Mouse (Mus musculus) brain, adult 2 months (tissue): ENCODE measurements around the gene Ppp1r37.
"Not testable (repeated sequence)": the region's sequence is repeated elsewhere in the genome, so short reads cannot be mapped to it uniquely, and the experiment has no call there.

Source experiments
- DNase-seq: peaks from one replicate; pipeline ENCODE4 v3.0.0; 2011; ENCODE audit warnings: low read depth, low spot score

The Ppp1r37 gene

DNA sequence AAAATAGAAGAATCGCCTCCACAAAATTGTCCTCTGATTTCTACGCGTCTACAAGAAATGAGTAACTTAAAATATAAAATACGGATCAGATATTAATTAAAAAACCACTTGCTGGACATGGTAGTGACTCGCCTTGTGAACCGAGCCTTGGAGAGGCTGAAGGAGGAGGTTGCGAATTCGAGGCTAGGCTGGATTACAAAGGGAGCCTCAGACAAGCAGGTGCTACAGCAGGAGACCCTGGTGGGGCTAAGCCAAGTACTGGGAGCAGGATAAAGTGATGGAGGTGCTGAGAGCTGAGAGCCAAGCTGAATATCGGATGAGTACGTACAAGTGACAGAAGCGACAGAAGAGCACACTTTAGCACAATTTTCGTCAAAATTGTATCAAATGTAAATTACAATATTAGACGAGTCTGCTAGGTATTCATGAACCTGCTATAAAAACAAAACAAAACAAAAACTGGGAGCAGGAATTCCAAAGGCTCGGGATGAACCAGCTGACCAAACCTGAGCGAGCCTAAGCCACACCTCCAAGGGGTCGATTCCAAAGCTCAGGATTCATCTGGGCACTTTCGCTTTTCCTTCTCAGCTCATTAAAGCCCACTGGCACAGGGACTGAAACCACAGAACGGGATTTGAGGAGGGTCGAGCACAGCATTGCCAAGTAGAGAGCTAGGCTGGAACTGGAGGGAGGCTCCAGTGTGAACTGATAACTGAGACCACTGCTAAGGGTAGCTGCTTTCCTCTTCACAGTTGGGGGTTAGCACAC lies at the start of gene Ppp1r37:
Gene Ppp1r37 (minus strand): TSS at position 434 of the 768 bp plus-strand sequence.
- peak; percentile 46 for DNase-seq

DNA sequence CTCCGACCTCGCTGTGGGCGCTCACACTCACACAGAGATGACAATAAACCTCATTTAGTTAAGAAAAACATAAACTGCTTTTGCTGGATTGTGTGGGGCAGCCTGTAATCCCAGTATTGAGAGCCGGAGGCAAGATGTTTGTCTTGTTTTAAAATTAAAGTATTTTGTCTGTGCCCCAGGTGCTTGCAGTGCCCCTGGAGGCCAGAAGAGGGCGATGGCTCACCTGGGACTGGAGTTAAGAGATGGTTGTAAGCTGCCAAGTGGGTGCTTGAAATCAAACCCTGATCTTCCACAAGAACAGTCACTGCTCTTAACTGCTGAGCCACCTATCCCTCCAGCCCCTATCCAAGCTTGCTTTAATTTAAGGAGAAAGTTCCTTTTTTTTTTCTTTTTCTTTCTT lies 48.1 kb upstream of the Ppp1r37 start:
- DNase-seq, result no peak

DNA sequence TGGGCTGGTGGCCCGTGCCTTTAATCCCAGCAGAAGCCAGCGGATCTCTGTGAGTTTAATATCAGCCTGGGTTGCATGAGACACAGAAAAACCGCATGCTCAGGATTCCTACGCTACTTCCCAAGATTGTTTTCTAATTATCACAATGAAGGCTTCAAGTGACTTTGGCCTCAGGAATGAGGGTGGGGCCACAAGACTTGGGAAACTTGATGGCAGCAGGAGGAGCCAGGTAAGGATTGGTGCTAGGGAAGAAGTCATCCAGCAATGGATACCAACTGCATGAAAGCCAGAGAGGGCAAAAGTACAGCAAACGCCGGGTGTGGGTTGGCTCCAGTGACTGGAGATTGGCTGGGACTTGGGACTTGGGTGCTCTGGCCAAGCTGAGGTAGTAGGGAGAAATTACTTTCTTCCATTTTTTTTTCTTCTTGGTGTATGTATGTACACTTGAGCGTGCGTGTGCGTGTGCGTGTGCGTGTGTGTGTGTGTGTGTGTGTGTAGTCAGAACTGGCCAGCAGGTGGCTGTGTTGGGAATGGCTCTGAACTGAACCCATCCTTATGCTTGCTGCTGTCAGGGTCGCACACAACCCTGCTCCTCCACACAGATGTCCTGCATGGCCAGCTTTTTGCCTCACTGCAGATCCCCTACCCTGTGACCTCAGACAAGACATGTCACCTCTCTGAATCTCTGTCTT lies 46.9 kb upstream of the Ppp1r37 start:
- no peak for DNase-seq

DNA sequence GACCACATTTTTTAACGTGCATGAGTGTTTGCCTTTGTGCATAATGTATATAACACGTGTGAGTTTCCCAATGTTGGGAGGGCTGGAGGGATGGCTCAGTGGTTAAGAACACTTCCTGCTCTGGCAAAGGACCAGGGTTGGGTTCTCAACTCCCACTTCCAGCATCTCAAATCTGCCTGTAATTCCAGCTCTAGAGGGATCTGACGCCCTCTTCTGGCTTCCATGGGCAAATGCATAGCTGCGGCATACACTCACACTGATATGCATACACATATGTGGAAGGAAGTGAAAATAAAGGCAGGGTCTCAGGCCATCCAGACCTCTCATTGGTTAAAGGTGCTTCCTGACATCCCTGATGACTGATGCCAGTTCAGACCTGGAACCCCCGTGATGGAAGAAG lies 44.4 kb upstream of the Ppp1r37 start:
- no peak for DNase-seq

DNA sequence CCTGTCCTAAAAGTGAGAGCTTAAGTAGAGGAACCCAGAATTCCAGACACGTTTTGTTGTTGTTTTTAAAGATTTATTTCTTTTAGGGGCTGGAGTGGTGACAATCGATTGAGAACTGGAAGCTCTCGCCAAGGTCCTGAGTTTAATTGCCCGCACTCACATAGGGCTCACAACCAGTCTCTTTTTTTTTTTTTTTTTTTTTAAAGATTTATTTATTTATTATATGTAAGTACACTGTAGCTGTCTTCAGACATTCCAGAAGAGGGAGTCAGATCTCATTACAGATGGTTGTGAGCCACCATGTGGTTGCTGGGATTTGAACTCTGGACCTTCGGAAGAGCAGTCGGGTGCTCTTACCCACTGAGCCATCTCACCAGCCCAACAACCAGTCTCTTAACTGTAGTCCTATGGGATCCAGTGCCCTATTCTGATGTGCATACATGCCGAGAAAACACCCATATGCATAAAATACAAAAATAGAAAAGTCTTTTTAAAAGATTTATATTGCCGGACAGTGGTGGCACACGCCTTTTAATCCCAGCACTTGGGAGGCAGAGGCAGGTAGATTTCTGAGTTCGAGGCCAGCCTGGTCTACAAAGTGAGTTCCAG lies 41.8 kb upstream of the Ppp1r37 start:
- not testable (repeated sequence) for DNase-seq

DNA sequence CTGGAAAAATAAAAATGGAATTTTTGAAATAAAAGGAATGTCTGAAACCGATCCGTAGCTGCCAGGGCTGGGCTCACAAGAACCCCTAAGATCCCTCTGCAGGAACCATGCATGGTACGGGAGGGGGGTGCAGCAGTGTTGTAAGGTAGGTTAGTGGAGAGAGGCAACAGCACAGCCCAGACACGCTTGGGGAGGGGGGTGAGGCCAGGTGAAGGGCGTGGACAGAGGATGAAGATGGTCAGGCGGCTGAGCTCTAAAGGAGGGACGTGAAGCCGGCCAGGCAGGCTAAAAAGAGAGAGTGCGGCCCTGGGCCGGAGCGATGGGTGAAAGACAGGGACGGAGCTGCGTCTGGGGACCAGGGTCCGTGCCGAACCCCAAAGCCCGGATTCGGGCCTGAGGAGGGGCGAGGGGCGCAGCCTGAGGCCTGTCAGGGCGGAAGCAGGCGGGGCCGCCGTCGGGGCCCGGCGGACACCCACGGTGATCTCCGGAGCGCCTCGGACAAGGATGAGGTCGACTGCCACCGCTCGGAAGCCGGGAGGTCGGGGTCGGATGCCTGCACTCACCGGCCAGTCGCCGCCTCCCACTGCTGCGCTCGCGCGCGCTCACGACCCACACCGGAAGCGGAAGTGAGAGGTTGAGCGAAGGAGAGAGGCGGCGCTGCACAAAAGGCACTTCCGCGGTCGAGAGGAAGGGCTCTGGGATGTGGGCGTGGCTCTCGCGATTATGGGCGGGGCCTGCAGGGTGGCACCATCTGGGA lies 41.2 kb upstream of the Ppp1r37 start, which contains the start of gene Clasrp:
Gene Clasrp (minus strand): TSS at position 638 of the 757 bp plus-strand sequence.
- DNase-seq, result peak; percentile 97

DNA sequence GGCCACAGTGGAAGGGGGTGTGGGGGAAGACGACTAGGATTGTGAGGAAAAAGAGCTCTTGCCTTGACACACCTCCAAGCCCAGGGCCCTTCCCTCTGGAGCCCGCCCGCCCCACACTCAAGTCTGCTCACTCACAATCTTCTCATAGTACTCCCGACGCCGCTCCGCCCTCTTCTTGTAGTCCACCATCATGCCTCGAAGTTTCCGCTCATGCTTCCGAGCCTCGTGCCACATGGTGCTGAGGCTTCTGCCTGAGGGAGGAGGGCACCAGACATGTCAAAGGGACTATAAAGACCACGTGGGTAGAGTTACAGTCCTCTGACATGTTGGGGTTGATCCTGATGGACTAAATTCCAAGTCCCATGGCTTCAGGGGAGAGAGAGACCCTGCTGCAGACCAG lies 40.2 kb upstream of the Ppp1r37 start:
- DNase-seq, result no peak

DNA sequence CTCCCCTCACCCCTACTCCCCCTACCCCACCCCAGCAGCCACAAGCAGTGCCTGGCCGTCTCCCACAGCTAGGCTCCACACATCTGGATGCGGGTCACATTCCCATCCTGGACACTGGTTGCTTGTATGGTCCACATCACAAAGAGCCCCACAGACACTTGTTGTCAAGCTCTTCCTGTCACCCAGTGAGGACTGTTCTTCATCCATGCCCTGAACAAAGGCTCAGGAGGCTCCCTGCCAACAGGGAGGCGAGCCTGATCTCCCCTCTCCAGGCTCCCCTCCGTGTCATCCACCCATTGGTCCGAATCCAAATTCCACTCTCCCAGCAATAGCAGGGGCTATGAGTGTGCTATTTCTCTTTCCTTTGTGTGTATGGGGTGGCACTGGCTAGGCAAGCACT lies 37.7 kb upstream of the Ppp1r37 start:
- peak; percentile 96 for DNase-seq

DNA sequence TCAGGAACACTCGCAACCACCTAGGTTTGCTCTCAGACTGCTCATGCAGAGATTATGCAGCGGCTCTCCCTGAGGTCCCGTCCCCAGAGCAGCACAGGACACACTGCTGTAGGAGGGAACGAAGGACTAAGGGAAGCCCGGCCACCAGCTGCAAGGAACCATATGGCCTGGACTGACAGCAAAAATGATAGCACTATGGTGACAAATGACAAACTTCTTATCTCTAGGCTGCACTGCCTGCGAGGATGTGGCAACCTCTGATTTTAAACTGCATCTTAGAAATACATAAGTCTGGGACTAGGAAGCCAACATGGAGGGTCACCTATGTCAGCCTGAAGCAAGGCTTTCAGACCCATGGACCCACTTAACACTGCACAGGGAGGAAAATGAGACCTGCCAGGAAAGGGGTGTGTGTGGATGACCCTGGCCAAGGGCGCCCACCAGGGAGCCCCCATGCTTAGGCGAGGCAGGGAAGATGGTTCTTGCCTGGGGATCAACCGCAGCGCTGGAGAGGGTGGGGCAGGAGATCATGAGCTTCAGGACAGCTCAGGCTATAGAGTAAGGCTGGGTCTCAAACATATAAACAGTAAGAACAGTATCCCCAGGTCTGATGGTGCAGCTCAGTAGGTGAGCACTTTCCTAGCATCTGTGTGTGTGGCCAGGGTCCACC lies 30.3 kb upstream of the Ppp1r37 start:
- no peak for DNase-seq

DNA sequence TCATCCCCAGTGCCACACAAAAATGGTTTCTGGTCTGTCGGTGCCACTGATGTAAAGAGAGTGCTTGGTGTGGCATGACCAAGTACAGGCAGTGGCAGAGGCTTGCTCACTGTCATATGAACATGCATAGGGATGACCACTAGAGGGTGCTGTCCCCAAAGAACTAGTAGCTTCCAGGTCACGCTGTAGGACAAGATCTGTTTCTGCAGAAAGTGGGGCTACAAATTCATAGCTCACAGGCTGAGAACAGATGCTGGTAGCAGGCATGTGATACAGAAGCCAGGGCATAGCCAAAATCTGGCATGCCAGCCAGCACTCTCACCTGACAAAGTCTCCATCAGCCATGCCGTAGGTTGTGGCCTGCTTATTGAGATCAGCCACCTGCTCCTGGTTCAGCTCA lies 27.0 kb upstream of the Ppp1r37 start:
- DNase-seq, result peak; percentile 97

DNA sequence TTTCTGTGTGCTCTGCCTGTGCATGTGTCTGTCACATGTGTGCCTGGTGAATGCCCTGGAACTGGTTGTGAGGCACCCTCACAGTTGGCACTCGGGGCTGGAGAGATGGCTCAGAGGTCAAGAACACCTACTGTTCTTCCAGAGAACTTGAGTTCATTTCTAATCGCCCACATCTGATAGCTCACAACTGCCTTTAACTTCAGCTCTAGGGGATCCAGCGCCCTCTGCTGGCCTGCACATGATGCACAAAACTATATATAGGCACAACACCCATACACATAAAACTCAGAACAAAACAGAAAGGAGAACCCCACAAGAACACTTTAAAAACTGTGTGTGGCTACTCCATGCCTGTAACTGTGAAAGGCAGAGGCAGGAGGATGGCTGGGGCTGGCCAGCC lies 26.3 kb upstream of the Ppp1r37 start:
- peak; percentile 69 for DNase-seq

DNA sequence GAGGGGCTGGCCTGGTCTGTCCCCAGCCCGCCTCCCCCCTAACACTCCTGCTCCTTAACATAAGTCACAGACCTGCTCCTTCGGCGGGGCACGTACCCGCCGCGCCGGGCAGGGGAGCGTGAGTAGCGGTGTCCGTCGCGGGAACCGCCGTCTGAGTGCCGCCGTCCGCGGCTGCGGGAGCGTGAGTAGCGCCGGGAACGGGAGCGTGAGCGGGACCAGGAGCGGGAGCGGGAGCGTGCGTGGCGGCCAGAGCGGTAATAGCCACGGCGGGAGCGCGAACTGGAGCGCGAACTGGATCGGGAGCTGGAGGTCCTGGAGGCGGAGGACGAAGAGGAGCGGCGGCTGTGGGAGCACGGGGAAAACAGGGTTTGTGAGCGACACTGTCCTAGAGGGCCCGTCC lies 23.4 kb upstream of the Ppp1r37 start:
- no peak for DNase-seq

DNA sequence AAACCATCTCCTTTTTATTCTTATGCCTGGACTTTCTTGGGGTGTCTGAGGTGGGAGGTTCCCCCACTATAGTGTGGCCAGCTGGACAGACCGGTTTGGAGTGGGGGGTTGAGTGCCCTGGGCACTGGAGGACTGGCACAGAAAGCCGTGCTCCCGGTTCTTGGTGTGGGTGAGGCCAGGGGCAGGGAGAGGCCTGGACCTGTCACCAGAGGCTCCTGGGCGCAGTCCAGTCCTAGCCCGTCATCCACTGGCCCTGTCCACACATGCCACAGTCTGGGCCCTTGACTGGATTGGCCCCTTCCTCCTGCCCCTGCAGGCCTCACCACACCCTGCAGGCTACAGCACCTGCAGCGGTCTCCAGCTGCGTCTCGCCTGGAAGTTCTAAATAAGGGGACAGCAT lies 17.8 kb upstream of the Ppp1r37 start:
- no peak for DNase-seq

DNA sequence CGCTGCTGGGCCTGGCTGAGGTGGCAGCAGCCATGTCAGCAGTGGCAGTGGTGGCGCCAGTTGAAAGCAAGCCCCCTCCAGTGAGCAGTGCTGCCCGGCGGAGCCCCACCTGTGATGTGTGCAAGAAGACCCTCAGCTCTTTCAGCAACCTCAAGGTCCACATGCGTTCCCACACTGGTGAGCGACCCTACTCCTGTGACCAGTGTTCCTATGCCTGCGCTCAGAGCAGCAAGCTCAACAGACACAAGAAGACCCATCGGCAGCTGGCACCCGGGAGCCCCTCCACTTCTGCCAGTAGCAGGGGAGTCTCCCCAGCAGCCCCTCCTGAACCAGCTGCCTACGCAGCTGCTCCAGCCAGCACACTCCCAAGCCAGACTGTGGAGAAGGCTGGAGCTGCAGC lies 16.9 kb upstream of the Ppp1r37 start:
- no peak for DNase-seq

DNA sequence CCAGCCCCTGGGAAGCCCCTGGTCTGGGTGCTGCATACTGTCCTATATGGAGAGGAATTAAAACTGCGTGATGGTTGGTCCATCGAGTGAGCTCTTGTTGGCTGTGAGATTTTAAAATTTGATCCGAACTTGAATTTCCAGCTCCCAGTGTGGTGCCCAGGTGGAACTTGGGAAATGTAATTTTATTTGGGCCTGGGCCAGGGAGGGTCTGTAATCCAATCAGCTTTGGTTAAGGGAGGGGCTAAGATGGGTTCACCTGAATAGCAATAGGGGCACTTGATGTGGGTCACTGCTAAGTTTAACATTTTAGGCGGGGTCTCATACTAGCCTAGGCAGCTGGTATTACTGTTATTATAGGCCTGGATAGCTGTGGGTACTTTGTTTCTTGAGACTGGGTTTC lies 15.6 kb upstream of the Ppp1r37 start:
- no peak for DNase-seq

DNA sequence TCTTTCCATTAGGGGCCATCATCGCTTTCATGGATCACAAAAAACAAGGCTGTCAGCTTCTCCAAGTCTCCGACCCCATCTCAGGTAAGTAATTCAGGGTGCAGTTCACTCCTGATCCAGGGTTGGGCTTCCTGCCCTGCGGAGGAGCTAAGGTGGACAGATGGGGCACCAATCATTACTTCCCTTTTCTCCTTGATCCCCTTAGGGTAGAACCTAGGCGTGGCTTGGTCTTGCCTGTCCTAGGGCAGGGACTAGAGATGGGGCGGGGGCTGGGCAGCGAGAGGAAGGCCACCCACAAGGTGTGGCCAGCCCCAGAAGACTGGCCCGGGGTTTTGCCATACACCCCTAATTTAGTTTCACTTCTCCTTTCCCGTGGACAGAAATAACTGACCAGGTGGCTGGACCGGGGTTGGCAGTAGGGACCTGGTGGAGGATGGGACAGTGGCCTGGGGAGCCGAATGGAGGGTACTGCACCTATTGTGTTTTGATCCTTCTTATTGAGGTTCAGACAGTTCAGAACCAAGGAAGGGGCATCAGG lies 15.1 kb upstream of the Ppp1r37 start:
- peak; percentile 70 for DNase-seq

DNA sequence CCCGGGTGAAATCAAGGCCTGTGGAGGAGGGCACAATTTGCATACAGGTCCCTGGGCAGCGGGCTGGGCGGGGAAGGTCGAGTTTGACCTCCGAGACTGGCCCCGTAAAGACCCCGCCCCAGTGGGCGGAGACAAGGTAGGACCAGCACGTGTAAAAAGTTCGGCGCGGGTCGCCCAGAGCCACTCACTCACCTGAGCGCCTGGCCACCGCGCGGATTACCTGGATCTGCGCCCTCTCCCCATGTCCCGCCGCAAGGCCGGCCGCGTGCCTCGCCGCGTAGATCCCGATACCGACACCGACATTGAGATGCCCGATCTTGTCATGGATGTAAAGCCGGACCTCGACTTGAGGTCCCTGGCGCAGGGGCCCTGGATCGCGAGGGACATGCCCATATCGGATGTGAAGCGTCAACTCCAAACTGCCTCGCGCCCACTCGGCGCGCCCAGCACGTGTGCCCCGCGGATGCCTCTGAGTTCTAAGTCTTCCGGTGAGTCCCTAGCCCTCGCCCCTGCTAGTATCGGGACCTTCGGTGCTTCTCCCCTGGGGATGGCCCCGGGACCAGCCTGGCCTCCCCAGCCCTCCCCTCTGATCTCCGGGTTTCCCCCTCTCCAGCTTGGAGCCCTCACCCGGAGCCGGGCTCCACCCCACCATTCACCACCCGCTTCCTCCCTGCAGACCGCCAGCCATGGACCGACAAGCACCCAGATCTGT lies 14.4 kb upstream of the Ppp1r37 start, which contains the start of the genes Zfp296 and Gemin7:
Gene Zfp296 (plus strand): TSS at position 147 of the 712 bp plus-strand sequence.
Gene Gemin7 (minus strand): TSS at position 455 of the 712 bp plus-strand sequence.
- DNase-seq, result no peak

DNA sequence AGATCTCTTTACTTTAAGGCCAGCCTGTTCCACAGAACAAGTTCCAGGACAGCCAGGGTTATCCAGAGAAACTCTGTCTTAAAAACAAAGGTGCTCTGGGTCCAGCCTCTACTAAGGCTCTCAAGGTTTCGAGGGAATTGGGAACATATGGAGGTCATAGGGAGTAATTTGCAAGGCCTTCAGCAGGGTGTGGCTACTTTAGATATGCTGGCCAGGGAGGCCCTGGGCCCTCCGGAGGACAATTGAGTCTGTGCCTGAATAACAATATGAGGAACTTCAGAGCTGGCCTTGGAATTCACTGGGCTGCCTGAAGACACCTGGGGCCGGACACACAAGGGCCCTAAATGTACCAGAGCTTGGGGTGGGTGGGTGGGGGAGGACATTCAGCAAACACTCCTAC lies 12.7 kb upstream of the Ppp1r37 start:
- no peak for DNase-seq

DNA sequence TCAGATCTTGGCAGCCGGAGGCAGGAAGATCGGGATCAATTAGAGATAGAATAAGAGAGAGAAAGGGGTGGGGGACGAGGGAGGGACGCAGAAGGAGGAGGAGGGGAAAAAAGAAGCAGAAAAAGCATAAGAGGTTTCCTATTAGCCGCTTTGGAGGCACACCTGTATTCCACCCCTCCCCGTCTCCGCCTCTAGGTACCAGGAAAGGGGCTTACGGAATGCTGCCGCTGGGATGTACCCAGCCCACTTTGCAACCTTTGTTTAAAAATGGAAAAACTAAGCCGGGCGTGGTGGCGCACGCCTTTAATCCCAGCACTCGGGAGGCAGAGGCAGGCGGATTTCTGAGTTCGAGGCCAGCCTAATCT lies 10.9 kb upstream of the Ppp1r37 start:
- no peak for DNase-seq
